Mouse (Mus musculus) forebrain, embryonic 14.5 days (tissue): ENCODE data around the gene Dglucy. TPM values are rescaled to one million over a fixed set of nuclear protein-coding genes. Genes with fewer than 3 reads are reported as not detected.

Source experiments
- ATAC-seq: fragments of 200-750 bp; cut with Nextera tagmentation; 2 replicates; pipeline ENCODE4 v1.8.0; 2017; ENCODE audit warnings: mild to moderate bottlenecking, moderate library complexity
- DNase-seq: peaks from one replicate; pipeline ENCODE4 v3.0.0-alpha.2; 2015; ENCODE audit warnings: low spot score
- H3K27ac ChIP-seq: fragments of 300-500 bp; sonication (generic); 2 replicates; pipeline ENCODE4 v1.5.1; 2014; ENCODE audit warnings: low read depth, mild to moderate bottlenecking, control low read depth, low read length, moderate library complexity
- H3K27me3 ChIP-seq: fragments of 300-500 bp; sonication (generic); replicated peaks from 2 replicates; pipeline ENCODE4 v1.6.1; 2014; ENCODE audit warnings: low read length, control low read depth, mixed read lengths; ENCODE audit not compliant: control insufficient read depth, insufficient read depth
- H3K36me3 ChIP-seq: fragments of 300-500 bp; sonication (generic); 2 replicates; pipeline ENCODE4 v1.6.1; 2014; ENCODE audit warnings: low read length, control low read depth; ENCODE audit not compliant: control insufficient read depth, insufficient read depth
- H3K4me1 ChIP-seq: fragments of 300-500 bp; sonication (generic); 2 replicates; pipeline ENCODE4 v1.6.1; 2014; ENCODE audit warnings: antibody characterized with exemption, low read length, control low read depth; ENCODE audit not compliant: control insufficient read depth, insufficient read depth
- H3K4me2 ChIP-seq: fragments of 300-500 bp; sonication (generic); 2 replicates; pipeline ENCODE4 v1.6.1; 2014; ENCODE audit warnings: mild to moderate bottlenecking, control low read depth, low read length
- H3K4me3 ChIP-seq: fragments of 300-500 bp; sonication (generic); 2 replicates; pipeline ENCODE4 v1.5.1; 2014; ENCODE audit warnings: low read depth, low read length, control low read depth
- H3K9ac ChIP-seq: fragments of 300-500 bp; sonication (generic); 2 replicates; pipeline ENCODE4 v1.6.1; 2014; ENCODE audit warnings: mild to moderate bottlenecking, low read length, control low read depth, moderate library complexity
- H3K9me3 ChIP-seq: fragments of 300-500 bp; sonication (generic); replicated peaks from 2 replicates; pipeline ENCODE4 v1.6.1; 2016; ENCODE audit warnings: low read length, control low read depth, mixed read lengths; ENCODE audit not compliant: control insufficient read depth
- WGBS: fragments of 180-500 bp; shearing (Covaris S2); extraction: QIAGEN DNeasy Blood & Tissue Kit; methylation state at CpG from one replicate; pipeline ENCODE4 v1.1.7; 2014; 5-methylcytosine and 5-hydroxymethylcytosine counted together
- polyA plus RNA-seq: library from polyadenylated mRNA; unstranded; fragments of >200 nt; fragmentation: Nextera tagmentation; extraction: Ambion mirVana; gene quantifications from 2 replicates; pipeline ENCODE4 v1.2.1, GENCODE M21; 2014

Gene Dglucy
- polyA plus RNA-seq, 1 experiment from 2014 or later = 2.7 TPM

DNA sequence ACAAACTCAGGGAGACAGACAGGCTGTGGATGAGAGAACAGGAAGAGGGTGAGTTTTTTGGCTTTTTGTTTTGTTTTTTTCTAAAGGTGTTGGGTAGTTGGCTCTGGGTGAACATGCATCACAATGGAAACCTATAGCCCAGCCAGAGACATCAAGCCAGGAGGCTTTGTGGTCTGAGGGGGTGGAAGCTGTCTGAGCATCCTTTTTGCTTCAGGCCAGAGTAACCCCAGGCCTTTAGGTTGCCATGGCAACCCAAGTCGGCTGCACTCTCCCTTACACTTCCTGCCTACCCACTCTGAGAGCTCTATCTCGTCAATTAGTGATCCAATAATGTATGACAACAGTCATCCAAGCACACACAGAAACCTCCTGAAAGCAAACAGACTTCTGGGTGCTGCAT, 116.6 kb downstream of the Dglucy start:
- H3K36me3 ChIP-seq = no peaks in the 10 kb centered on the region
- peak; percentile 35 for DNase-seq
- ATAC-seq = peak; percentile 42; the same call in 1 of the 2 replicates
- H3K4me3 ChIP-seq = no peak overlapping the region
- no peak overlapping the region for H3K27ac ChIP-seq
- no peak overlapping the region for H3K9ac ChIP-seq
- H3K4me2 ChIP-seq = no peak overlapping the region
- peaks cover 18% of the 10 kb centered on the region for H3K4me1 ChIP-seq
- no peaks in the 10 kb centered on the region for H3K9me3 ChIP-seq
- 2% methylated on average over 2 of the region's 2 CpGs for WGBS
- peaks cover 25% of the 10 kb centered on the region for H3K27me3 ChIP-seq

DNA sequence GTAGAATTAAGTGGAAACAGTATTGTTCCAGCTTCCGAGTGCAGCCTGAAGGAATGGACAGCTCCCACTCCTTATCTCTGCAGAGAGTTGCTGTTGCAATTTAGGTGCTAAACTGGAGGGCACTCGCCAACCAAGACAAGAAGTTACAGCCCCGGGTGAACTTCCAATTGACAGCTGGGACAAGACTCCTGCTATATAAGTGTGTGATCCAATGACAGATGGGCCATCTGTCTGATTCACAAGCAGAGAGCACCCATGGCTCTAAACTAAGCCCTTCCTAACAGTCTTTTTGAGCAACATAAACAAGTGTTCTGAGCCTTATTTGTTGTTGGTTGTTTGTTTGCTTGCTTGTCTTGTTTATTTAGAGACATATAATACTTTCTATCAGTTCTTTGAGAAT, 117.8 kb downstream of the Dglucy start:
- Histone ChIP-seq H3K27ac (no peak overlapping the region), H3K36me3 (no peaks in the 10 kb centered on the region), H3K4me2 (no peak overlapping the region), H3K9me3 (no peaks in the 10 kb centered on the region), H3K4me3 (no peak overlapping the region), H3K4me1 (peaks cover 18% of the 10 kb centered on the region), H3K27me3 (peaks cover 27% of the 10 kb centered on the region), H3K9ac (no peak overlapping the region)
- ATAC-seq (no peak), DNase-seq (no peak)
- 38% methylated on average over 3 of the region's 3 CpGs for WGBS

DNA sequence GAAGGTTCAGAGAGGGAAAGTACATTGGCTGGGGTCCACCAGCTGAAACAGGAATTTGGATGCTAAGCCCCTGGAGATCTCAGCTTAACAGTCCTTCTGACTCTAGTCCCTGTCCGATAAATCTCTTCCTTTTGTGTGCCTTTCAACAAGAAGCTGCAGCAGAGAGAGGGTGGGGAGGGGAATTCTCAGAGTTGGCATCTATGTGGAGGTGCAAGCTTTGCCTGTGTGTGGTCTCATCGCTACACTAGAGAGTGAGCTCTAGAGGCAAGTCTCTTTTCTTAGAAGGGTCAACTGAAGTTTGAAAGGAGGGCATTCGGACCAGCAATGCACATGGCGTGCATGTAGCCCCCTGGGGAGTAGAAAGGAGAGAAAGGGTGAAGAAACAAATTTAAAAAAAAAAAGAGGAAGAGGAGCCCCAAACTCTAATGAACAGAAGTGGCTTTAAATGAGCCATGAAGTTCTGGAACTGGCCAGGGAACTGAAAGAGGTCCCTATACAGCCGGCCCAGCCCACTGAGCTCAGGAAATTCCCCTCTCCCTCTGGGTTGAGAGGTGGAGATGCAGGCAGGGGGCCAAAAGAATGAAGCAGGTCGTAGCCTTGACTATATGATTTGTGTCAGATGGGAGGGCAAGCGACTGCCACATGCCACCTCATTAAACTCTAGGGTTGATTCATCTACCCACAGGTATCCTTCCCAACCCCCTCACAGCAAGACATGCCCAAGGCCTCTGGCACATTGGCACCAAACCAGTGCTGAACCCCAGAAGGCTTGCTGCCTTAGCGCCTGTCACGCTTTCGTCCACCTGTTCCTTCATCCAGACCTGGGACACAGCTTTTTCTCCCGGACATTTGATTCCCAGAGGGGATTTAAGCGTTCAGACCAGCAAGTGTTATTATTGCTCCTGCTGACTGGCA, 119.1 kb downstream of the Dglucy start:
- Histone ChIP-seq H3K9me3 (no peaks in the 10 kb centered on the region), H3K27me3 (peaks cover 27% of the 10 kb centered on the region), H3K27ac (no peak overlapping the region), H3K4me2 (peak overlapping the region; percentile 68; the same call in 1 of the 2 replicates), H3K4me3 (no peak overlapping the region), H3K4me1 (peaks cover 18% of the 10 kb centered on the region), H3K9ac (no peak overlapping the region), H3K36me3 (no peaks in the 10 kb centered on the region)
- DNase-seq (peak; percentile 33), ATAC-seq (no peak)
- 11% methylated on average over 12 of the region's 12 CpGs for WGBS

GRCm38 (mm10) chr12:100899111-100899640, 120.3 kb downstream of the Dglucy start:
- H3K4me3 ChIP-seq = peak overlapping the region; percentile 30
- H3K9ac ChIP-seq = peak overlapping the region; percentile 52; the same call in 1 of the 2 replicates
- H3K27me3 ChIP-seq = peaks cover 27% of the 10 kb centered on the region
- H3K27ac ChIP-seq = no peak overlapping the region
- ATAC-seq = peak; percentile 24; the same call in 1 of the 2 replicates
- H3K36me3 ChIP-seq = no peaks in the 10 kb centered on the region
- peak; percentile 34 for DNase-seq
- peak overlapping the region; percentile 68 for H3K4me2 ChIP-seq
- H3K9me3 ChIP-seq = no peaks in the 10 kb centered on the region
- peaks cover 18% of the 10 kb centered on the region for H3K4me1 ChIP-seq
- under 1% methylated on average over 29 of the region's 30 CpGs for WGBS

GRCm38 (mm10) chr12:100900901-100901300, 122.0 kb downstream of the Dglucy start:
- DNase-seq (no peak), ATAC-seq (no peak)
- H3K4me1 ChIP-seq = peaks cover 18% of the 10 kb centered on the region
- no peaks in the 10 kb centered on the region for H3K9me3 ChIP-seq
- H3K4me3 ChIP-seq = no peak overlapping the region
- WGBS = 77% methylated on average over 6 of the region's 6 CpGs
- no peaks in the 10 kb centered on the region for H3K36me3 ChIP-seq
- peaks cover 27% of the 10 kb centered on the region for H3K27me3 ChIP-seq
- no peak overlapping the region for H3K4me2 ChIP-seq
- H3K27ac ChIP-seq = no peak overlapping the region
- H3K9ac ChIP-seq = no peak overlapping the region

GRCm38 (mm10) chr12:100901386-100901785, 122.5 kb downstream of the Dglucy start:
- Histone ChIP-seq H3K36me3 (no peaks in the 10 kb centered on the region), H3K9me3 (no peaks in the 10 kb centered on the region), H3K4me3 (no peak overlapping the region), H3K9ac (no peak overlapping the region), H3K4me1 (peaks cover 18% of the 10 kb centered on the region), H3K27me3 (peaks cover 27% of the 10 kb centered on the region), H3K4me2 (no peak overlapping the region), H3K27ac (no peak overlapping the region)
- no peak for DNase-seq
- ATAC-seq = no peak
- 88% methylated on average over 6 of the region's 6 CpGs for WGBS

- no peaks in the 10 kb centered on the region for H3K36me3 ChIP-seq
- no peak overlapping the region for H3K4me2 ChIP-seq
- H3K4me3 ChIP-seq = no peak overlapping the region
- peaks cover 12% of the 10 kb centered on the region for H3K4me1 ChIP-seq
- no peak for DNase-seq
- no peak overlapping the region for H3K27ac ChIP-seq
- H3K27me3 ChIP-seq = peaks cover 17% of the 10 kb centered on the region
- no peak overlapping the region for H3K9ac ChIP-seq
- ATAC-seq = no peak
- no peaks in the 10 kb centered on the region for H3K9me3 ChIP-seq
- 90% methylated on average over 9 of the region's 9 CpGs for WGBS
Observed at GRCm38 (mm10) chr12:100903761-100904160, 124.9 kb downstream of the Dglucy start.

GRCm38 (mm10) chr12:100906861-100907260, 128.0 kb downstream of the Dglucy start:
- H3K27ac ChIP-seq = no peak overlapping the region
- 76% methylated on average over 5 of the region's 5 CpGs for WGBS
- no peaks in the 10 kb centered on the region for H3K27me3 ChIP-seq
- no peak overlapping the region for H3K9ac ChIP-seq
- ATAC-seq (no peak), DNase-seq (no peak)
- no peak overlapping the region for H3K4me3 ChIP-seq
- H3K9me3 ChIP-seq = no peaks in the 10 kb centered on the region
- H3K4me2 ChIP-seq = no peak overlapping the region
- peaks cover 6% of the 10 kb centered on the region for H3K4me1 ChIP-seq
- H3K36me3 ChIP-seq = peaks cover 13% of the 10 kb centered on the region
